Mouse (Mus musculus): Measurements from ENCODE around the gene Cdh18. TPM values are rescaled to one million over a fixed set of nuclear protein-coding genes. Genes with fewer than 3 reads are reported as not detected.
A peak's percentile ranks its signal among the peaks of the same experiment; 100 is the strongest.

The Cdh18 gene
- total and polyA plus RNA-seq, 2 experiments from 2014 or later: 5.1 to 32.3 TPM

DNA sequence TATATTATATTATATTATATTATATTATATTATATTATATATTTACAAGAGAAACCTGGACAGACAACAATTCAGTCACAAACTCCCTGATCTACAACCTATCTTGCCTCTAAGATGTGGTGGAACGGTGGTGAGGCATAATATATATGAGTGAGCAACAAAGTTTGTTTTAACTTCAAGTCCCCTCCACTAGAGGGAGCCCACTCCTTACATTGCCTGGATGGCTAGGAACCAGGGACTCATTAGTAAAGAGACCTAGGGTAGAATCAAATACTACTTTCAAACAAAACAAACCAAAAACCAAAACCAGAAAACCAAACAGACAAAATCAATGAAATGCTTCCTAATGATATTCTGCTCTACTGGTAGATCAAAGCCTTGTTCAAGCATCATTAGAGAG lies 937.5 kb downstream of the Cdh18 start:
- ATAC-seq (no peak), DNase-seq (peak; percentile 4)
- Histone ChIP-seq H3K36me3 (ENCODE audit: insufficient read depth) (no peaks in the 10 kb centered on the region), H3K4me2 (ENCODE audit: low read depth) (no peak overlapping the region), H3K27me3 (ENCODE audit: insufficient read depth, low read length) (no peaks in the 10 kb centered on the region), H3K9me3 (ENCODE audit: low read length) (no peaks in the 10 kb centered on the region), H3K27ac (ENCODE audit: low read depth, low read length) (no peak overlapping the region), H3K4me3 (ENCODE audit: low read depth, low read length) (no peak overlapping the region), H3K4me1 (ENCODE audit: insufficient read depth) (no peaks in the 10 kb centered on the region), H3K9ac (no peak overlapping the region)
- 46% methylated on average over 1 of the region's 1 CpGs for WGBS
- TF ChIP-seq CTCF (IDR thresholded peaks at IDR 0.05; ENCODE audit: low read depth): peak; percentile 21; the same call in 1 of the 2 replicates

DNA sequence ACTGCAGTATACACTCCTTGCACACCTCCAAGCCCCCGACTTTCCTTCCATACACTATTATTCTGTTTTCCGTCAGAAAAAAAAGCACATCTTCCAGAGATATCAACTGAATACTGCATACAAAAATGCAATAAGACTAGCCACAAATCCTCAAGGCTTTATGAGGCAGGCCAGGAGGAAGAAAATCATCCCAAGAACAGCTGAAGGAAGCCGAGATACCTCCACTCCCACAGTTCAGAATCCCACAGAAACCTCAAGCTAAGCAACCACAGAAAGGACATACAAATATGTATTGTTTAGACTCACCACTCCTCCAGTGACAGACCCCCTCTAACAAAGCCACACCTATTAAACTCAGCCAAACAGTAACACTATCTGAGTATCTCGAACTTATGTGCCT lies 957.7 kb downstream of the Cdh18 start:
- no peak for ATAC-seq
- WGBS: 80% methylated on average over 4 of the region's 4 CpGs
- no peak for DNase-seq
- no peak overlapping the region for H3K27ac ChIP-seq (ENCODE audit: low read depth, low read length)
- no peaks in the 10 kb centered on the region for H3K9me3 ChIP-seq (ENCODE audit: low read length)
- no peak overlapping the region for H3K4me2 ChIP-seq (ENCODE audit: low read depth)
- no peaks in the 10 kb centered on the region for H3K27me3 ChIP-seq (ENCODE audit: insufficient read depth, low read length)
- no peak for TF ChIP-seq CTCF (IDR thresholded peaks at IDR 0.05; ENCODE audit: low read depth)
- no peaks in the 10 kb centered on the region for H3K36me3 ChIP-seq (ENCODE audit: insufficient read depth)
- H3K4me1 ChIP-seq (ENCODE audit: insufficient read depth): no peaks in the 10 kb centered on the region
- H3K9ac ChIP-seq: no peak overlapping the region
- no peak overlapping the region for H3K4me3 ChIP-seq (ENCODE audit: low read depth, low read length)

DNA sequence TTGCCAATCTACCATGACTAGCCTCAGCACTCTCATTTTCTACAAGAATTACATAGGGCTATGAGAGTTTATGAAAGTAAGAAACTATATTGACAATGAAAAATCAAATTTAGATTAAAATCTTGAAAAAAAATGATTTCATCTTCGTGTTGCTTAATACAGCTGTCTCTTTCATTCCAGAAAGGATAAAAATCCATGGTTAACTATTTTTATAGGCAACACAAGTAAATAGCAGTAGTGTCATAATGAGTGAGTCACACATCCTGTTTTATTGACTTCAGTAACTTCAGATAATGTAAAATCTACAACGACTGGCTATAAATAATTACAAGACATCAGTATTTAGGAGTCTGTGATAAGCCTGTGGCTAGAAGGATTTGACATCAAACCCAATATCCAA lies 960.9 kb downstream of the Cdh18 start:
- H3K9ac ChIP-seq: no peak overlapping the region
- 61% methylated on average over 2 of the region's 2 CpGs for WGBS
- H3K27ac ChIP-seq (ENCODE audit: low read depth, low read length): no peak overlapping the region
- no peaks in the 10 kb centered on the region for H3K36me3 ChIP-seq (ENCODE audit: insufficient read depth)
- DNase-seq: no peak
- H3K27me3 ChIP-seq (ENCODE audit: insufficient read depth, low read length): no peaks in the 10 kb centered on the region
- H3K4me1 ChIP-seq (ENCODE audit: insufficient read depth): no peaks in the 10 kb centered on the region
- ATAC-seq: no peak
- TF ChIP-seq CTCF (IDR thresholded peaks at IDR 0.05; ENCODE audit: low read depth): no peak
- H3K4me3 ChIP-seq (ENCODE audit: low read depth, low read length): no peak overlapping the region
- H3K9me3 ChIP-seq (ENCODE audit: low read length): no peaks in the 10 kb centered on the region
- H3K4me2 ChIP-seq (ENCODE audit: low read depth): no peak overlapping the region

DNA sequence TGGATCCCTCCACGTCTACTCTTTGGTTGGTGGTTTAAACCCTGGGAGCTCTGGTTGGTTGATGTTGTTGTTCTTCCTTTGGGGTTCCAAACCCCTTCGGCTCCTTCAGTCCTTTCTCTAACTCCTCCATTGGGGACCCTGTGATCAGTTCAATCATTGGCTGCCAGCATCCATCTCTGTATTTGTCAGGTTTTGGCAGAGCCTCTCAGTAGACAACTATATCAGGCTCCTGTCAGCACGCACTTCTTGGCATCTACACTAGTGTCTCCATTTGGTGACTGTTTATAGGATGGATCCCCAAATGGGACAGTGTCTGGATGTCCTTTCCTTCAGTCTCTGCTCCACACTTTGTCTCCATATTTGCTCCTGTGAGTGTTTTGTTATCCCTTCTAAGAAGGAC lies 967.0 kb downstream of the Cdh18 start:
- DNase-seq (no peak), ATAC-seq (no peak)
- Histone ChIP-seq H3K9me3 (ENCODE audit: low read length) (no peaks in the 10 kb centered on the region), H3K4me3 (ENCODE audit: low read depth, low read length) (no peak overlapping the region), H3K27me3 (ENCODE audit: insufficient read depth, low read length) (no peaks in the 10 kb centered on the region), H3K4me1 (ENCODE audit: insufficient read depth) (no peaks in the 10 kb centered on the region), H3K36me3 (ENCODE audit: insufficient read depth) (no peaks in the 10 kb centered on the region), H3K27ac (ENCODE audit: low read depth, low read length) (no peak overlapping the region), H3K9ac (no peak overlapping the region), H3K4me2 (ENCODE audit: low read depth) (no peak overlapping the region)
- no peak for TF ChIP-seq CTCF (IDR thresholded peaks at IDR 0.05; ENCODE audit: low read depth)
- WGBS: 79% methylated on average over 3 of the region's 3 CpGs

- H3K4me2 ChIP-seq (ENCODE audit: low read depth): no peak overlapping the region
- ATAC-seq: no peak
- no peak overlapping the region for H3K9ac ChIP-seq
- H3K9me3 ChIP-seq (ENCODE audit: low read length): no peaks in the 10 kb centered on the region
- DNase-seq: no peak
- H3K27ac ChIP-seq (ENCODE audit: low read depth, low read length): no peak overlapping the region
- H3K36me3 ChIP-seq (ENCODE audit: insufficient read depth): no peaks in the 10 kb centered on the region
- 71% methylated on average over 2 of the region's 2 CpGs for WGBS
- no peaks in the 10 kb centered on the region for H3K4me1 ChIP-seq (ENCODE audit: insufficient read depth)
- H3K27me3 ChIP-seq (ENCODE audit: insufficient read depth, low read length): no peaks in the 10 kb centered on the region
- no peak overlapping the region for H3K4me3 ChIP-seq (ENCODE audit: low read depth, low read length)
- TF ChIP-seq CTCF (IDR thresholded peaks at IDR 0.05; ENCODE audit: low read depth): no peak
Measured at GRCm38 (mm10) chr15:23518079-23518478, 969.3 kb downstream of the Cdh18 start.
